Mouse (Mus musculus) brain, embryonic 14.5 days (tissue): Measurements from ENCODE around the gene Ube2a. TPM values are rescaled to one million over a fixed set of nuclear protein-coding genes. Genes with fewer than 3 reads are reported as not detected.

ENCODE experiments used
- DNase-seq: peaks from one replicate; pipeline ENCODE4 v3.0.0-alpha.2; 2011; ENCODE audit warnings: low read depth
- CTCF ChIP-seq: fragments of 200-500 bp; IDR thresholded peaks from 2 replicates; pipeline ENCODE4 v1.5.1; 2012; ENCODE audit warnings: inconsistent platforms, mild to moderate bottlenecking, moderate library complexity, borderline replicate concordance; ENCODE audit not compliant: insufficient read depth, insufficient read length; ENCODE audit errors: extremely low read depth
- POLR2A ChIP-seq: fragments of 200-500 bp; IDR thresholded peaks from 2 replicates; pipeline ENCODE4 v1.6.1; 2012; ENCODE audit warnings: mild to moderate bottlenecking, inconsistent platforms, borderline replicate concordance; ENCODE audit not compliant: poor library complexity, insufficient read depth, insufficient read length, severe bottlenecking; ENCODE audit errors: extremely low read depth
- polyA plus RNA-seq: library from polyadenylated mRNA; depleted of rRNA; stranded (reverse); fragments of >200 nt; gene quantifications from 2 replicates; pipeline ENCODE4 v1.2.3, GENCODE M21; 2012; rRNA removed

Gene Ube2a
- polyA plus RNA-seq, 1 experiment, result 41.7 TPM

DNA sequence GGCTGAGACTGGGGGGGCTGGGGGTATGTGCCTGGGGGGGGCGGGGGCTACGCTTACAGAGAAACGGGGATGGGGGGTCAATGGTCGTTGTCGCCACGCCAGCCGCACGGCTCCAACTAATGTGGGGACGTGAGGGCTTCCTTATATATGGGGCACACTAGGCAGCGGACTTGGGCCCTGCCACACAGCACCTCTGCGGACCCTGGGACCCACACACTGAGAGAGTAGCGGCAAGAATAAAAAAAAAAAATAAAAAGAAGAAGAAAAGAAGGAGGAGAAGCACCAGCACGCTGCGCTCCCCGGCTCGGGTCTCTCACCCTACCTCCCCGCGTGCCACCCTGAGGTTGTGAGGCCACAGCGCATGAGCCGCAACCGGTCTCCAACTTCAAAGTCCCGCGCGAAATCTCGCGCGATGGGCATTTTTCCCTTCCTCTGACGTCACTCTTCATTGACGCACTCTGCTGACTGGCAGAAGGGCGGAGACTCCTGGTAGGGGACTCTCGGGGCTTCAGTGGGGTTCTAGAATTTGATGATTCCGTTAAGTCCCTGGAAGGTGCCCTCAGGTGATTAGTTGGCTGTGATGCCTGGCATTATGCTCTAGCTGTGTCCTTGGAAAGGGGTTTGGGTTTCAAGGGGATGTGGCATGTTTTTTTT lies 29.5 kb downstream of the Ube2a start:
- DNase-seq, result peak; percentile 97
- TF ChIP-seq POLR2A (peak; percentile 70; the same call in 1 of the 2 replicates), CTCF (no peak)

DNA sequence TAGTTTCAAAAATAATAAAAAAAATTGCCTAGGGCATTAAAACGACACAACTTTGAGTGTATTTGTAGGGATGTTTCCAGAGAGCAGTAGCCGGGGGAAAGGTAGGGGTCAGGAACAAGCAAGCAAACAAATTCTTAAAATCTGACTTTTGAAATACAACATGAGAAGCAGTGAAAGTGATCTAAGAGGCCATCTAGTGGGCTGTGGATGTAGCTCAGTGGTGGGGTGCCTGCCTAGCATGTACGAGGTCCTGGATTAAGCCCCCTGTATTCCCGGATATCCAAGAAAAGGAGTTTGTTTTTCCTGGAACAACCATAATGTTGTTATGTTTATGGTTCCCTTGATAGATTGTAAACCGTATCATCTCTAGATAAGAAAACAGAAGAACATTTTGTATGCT lies 32.8 kb downstream of the Ube2a start:
- DNase-seq, result peak; percentile 29
- TF ChIP-seq CTCF (peak; percentile 43; the same call in 1 of the 2 replicates), POLR2A (no peak)

DNA sequence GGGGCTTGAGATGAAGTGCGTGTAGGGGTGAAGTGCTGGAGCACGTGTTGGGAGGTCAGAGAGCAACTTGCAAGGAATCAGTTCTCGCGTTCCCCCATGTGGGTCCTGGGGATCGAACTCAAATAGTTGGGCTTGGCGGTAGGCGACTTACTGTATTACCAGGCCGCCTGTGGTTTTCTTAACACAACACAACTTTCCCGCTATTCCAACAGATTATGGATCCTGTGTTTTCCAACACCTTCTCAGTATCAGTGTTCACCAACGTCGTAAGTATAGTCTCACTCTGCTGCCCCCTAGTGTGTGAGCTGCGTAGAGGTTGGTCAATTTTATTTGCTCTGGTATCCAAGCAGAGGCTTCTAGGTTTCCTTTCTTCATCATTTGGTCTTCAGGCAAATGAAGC lies 37.6 kb downstream of the Ube2a start:
- TF ChIP-seq CTCF (peak; percentile 59; the same call in 1 of the 2 replicates), POLR2A (no peak)

DNA sequence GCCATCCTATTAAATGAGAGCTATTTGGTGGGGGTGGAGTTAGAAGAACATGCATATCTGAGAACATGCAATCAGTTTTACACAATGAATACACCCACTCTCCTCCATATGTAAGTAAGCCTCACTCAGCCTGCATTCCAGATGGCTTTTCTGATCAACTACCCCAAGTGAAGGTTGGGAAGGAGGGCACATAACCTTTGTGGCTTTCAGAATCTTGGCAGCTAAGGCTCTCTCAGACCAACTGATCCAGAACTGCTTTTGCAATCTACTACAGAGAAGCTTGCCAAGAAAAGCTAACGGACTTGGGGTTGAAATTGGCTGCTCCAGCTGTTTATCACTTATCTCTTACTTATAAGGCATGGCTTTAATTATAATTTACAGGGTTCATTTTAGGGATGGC lies 44.0 kb downstream of the Ube2a start:
- DNase-seq, result no peak
- TF ChIP-seq CTCF, result no peak
- no peak for TF ChIP-seq POLR2A

More for the DNA sequence above, 37.6 kb downstream of the Ube2a start:
- peak; percentile 68 for DNase-seq

DNA sequence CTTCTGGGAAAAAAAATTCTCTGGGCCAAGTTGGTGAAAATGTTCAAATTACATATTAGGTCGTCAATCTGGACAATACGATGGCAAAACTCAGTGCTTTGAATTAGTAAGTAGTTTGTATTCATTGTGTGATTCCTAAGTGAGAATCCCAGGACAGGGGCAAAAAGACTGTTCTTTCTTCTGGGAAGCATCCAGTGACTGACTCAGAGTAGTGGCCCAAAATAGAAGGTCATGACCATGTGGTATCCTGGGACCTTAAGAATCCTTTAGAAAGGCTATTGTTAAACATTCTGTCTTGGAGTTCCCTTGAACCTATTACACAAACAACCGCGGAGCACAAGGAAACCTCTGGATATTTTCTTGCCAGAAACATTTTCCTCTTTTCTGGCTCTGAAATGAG lies 47.6 kb downstream of the Ube2a start:
- no peak for DNase-seq
- TF ChIP-seq CTCF (no peak), POLR2A (no peak)

DNA sequence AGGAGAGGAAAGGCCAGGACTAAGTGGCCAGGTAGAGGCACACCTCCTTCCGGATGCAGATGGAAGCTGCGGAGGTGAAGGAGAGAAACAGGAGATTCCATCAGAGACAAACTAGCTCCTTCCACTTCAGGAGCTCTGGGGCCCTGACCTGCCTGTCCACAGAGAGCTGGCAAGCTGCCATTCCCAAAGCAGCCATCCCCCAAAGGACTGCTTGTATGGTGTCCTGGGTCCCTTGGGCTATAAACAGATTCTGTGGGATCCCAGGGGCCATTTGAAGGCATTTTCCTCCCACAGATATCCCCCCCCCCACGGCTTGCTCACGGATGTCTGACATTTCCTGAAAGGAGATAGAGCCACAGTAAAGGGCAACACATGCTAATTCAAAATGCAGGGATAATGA lies 55.1 kb downstream of the Ube2a start:
- no peak for DNase-seq

DNA sequence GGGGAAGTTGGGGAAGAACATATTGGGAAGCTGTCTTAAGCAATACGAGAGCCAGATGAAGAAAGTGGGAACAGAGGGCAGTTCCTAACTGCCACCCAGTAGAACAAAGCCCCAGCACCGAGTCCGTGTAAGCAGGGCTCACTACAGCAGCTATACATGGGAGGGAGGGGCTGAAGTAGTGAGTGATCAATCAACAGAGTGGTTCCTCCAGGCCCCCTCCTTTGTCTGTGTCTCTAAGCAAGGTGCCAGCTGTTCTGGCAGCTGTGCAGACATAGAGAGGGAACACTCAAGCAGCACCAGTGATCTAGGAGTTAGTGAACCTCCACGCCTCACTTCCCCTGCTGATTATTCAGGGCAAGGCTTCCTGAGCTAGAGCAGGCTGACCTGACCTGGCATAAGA lies 56.0 kb downstream of the Ube2a start:
- DNase-seq, result no peak
- TF ChIP-seq CTCF, result no peak
- TF ChIP-seq POLR2A, result no peak

More for the DNA sequence above, 55.1 kb downstream of the Ube2a start:
- TF ChIP-seq POLR2A, result no peak

DNA sequence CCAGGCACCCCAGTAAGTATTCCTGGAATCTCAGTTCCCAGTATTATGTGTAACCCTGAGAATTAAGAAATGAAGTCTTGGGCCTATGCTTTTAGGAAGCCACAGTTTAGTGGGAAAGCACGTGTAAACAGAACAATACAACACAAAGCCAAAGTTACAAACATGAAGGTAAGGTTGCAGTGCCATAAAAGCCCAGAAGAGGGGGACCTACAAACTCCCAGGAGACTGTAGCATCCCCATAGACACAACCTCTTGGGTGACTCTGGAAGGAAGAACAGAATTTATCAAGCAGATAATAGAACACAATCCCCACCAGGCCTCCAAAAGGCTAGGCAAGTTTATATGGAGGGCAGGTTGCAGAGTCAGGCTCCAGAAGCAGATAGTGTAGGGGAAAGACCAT lies 56.9 kb downstream of the Ube2a start:
- no peak for DNase-seq
- TF ChIP-seq POLR2A (no peak), CTCF (peak; percentile 25; the same call in 1 of the 2 replicates)

Other genes with a start within 250 kb of the Ube2a start
- gene Akap17b, start 228.5 kb upstream of the Ube2a start, polyA plus RNA-seq, result 7.1 and 8.5 TPM in 2 replicates
- gene Slc25a43, start 130.2 kb upstream of the Ube2a start, polyA plus RNA-seq, result 0.66 and 0.89 TPM in 2 replicates
- gene Slc25a5, start 78.2 kb upstream of the Ube2a start, polyA plus RNA-seq, result 477 and 533 TPM in 2 replicates
- 11.5 and 14.7 TPM in 2 replicates for gene C330007P06Rik, start 211 bp downstream of the Ube2a start, polyA plus RNA-seq
- 9.4 and 15.1 TPM in 2 replicates for gene Nkrf, start 29.0 kb downstream of the Ube2a start, polyA plus RNA-seq
- gene Sept6, start 117.9 kb downstream of the Ube2a start, polyA plus RNA-seq, result 54.2 and 61.6 TPM in 2 replicates
- not detected in 2 replicates for gene Sowahd, start 174.9 kb downstream of the Ube2a start, polyA plus RNA-seq
- 425 and 492 TPM in 2 replicates for gene Rpl39, start 211.5 kb downstream of the Ube2a start, polyA plus RNA-seq
- 31.2 and 37.8 TPM in 2 replicates for gene Upf3b, start 236.4 kb downstream of the Ube2a start, polyA plus RNA-seq